Mouse (Mus musculus) megakaryocyte, embryonic 14.5 days (primary cell): ENCODE results near the gene Lct.

Source experiments
- FLI1 ChIP-seq: IDR thresholded peaks from 2 replicates; pipeline ENCODE4 v1.6.1; 2012; ENCODE audit warnings: low read length, inconsistent platforms, mixed read lengths
- GATA1 ChIP-seq: IDR thresholded peaks from 3 replicates; pipeline ENCODE4 v1.6.1; 2012; ENCODE audit warnings: mixed read lengths, low read length, inconsistent platforms, borderline replicate concordance

GRCm38 (mm10) chr1:128243996-128244726 lies 84.0 kb downstream of the Lct start:
- TF ChIP-seq GATA1 (no peak), FLI1 (no peak)
